Mouse (Mus musculus): ENCODE measurements around the gene Gpatch1. TPM values are rescaled to one million over a fixed set of nuclear protein-coding genes. Genes with fewer than 3 reads are reported as not detected.

Gpatch1 gene
- polyA plus RNA-seq, 2 experiments: 3.7 to 5.4 TPM

DNA sequence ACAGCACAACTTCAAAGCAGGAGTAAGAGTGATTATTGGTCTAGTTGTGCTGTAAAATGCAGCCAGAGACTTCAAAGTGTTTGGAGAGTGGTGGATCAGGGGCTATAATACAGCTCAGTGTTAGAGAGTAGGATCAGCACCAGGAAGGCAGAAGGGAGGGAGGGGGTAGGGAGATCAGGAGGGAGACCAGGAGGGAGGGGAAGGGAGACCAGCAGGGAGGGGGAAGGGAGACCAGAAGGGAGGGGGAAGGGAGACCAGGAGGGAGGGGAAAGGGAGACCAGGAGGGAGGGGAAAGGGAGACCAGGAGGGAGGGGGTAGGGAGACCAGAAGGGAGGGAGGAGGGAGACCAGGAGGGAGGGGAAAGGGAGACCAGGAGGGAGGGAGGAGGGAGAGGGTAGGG, 4.1 kb downstream of the Gpatch1 start:
- no peak for DNase-seq (ENCODE audit: low read depth in 3 of 3, low spot score in 3 of 3)
- TF ChIP-seq CTCF (IDR thresholded peaks at IDR 0.05; ENCODE audit: low read depth) (no peak), EP300 (IDR thresholded peaks at IDR 0.05; ENCODE audit: low read depth) (no peak)
- Histone ChIP-seq H3K9ac (replicated peaks) (no peak overlapping the region), H3K4me2 (ENCODE audit: low read depth) (no peak overlapping the region), H3K27me3 (ENCODE audit: control insufficient read depth, insufficient read depth, low read length) (no peaks in the 10 kb centered on the region), H3K9me3 (ENCODE audit: control insufficient read depth, low read length) (no peaks in the 10 kb centered on the region), H3K4me1 (replicated peaks; ENCODE audit: control insufficient read depth in 2 of 2, insufficient read depth in 2 of 2, low read length in 1 of 2) (peaks cover 0 to 15% of the 10 kb centered on the region in 2 experiments; a peak in 2 of 4 replicates), H3K27ac (no peak overlapping the region), H3K4me3 (ENCODE audit: insufficient read depth in 1 of 2, low read depth in 2 of 2, low read length in 2 of 2) (no peak overlapping the region), H3K36me3 (replicated peaks; ENCODE audit: control insufficient read depth, insufficient read depth, low read depth) (no peaks in the 10 kb centered on the region)
- no peak for ATAC-seq (ENCODE audit: insufficient read depth)

- no peaks in the 10 kb centered on the region for H3K4me1 ChIP-seq (replicated peaks; ENCODE audit: control insufficient read depth in 2 of 2, insufficient read depth in 2 of 2, low read length in 1 of 2)
- no peak overlapping the region for H3K27ac ChIP-seq
- no peaks in the 10 kb centered on the region for H3K27me3 ChIP-seq (ENCODE audit: control insufficient read depth, insufficient read depth, low read length)
- no peak for DNase-seq (ENCODE audit: low read depth in 3 of 3, low spot score in 3 of 3)
- H3K36me3 ChIP-seq (replicated peaks; ENCODE audit: control insufficient read depth, insufficient read depth, low read depth): no peaks in the 10 kb centered on the region; the same call in 1 of the 2 replicates
- TF ChIP-seq CTCF (IDR thresholded peaks at IDR 0.05; ENCODE audit: low read depth) (no peak), EP300 (IDR thresholded peaks at IDR 0.05; ENCODE audit: low read depth) (no peak)
- no peak overlapping the region for H3K9ac ChIP-seq (replicated peaks)
- ATAC-seq (ENCODE audit: insufficient read depth): no peak
- no peak overlapping the region for H3K4me2 ChIP-seq (ENCODE audit: low read depth)
- H3K9me3 ChIP-seq (ENCODE audit: control insufficient read depth, low read length): no peaks in the 10 kb centered on the region
- H3K4me3 ChIP-seq (ENCODE audit: insufficient read depth in 1 of 2, low read depth in 2 of 2, low read length in 2 of 2): no peak overlapping the region
- WGBS (ENCODE audit: insufficient replicate concordance): 62% methylated on average over 3 of the region's 3 CpGs
Measured at GRCm38 (mm10) chr7:35311214-35311613, 7.0 kb downstream of the Gpatch1 start.

DNA sequence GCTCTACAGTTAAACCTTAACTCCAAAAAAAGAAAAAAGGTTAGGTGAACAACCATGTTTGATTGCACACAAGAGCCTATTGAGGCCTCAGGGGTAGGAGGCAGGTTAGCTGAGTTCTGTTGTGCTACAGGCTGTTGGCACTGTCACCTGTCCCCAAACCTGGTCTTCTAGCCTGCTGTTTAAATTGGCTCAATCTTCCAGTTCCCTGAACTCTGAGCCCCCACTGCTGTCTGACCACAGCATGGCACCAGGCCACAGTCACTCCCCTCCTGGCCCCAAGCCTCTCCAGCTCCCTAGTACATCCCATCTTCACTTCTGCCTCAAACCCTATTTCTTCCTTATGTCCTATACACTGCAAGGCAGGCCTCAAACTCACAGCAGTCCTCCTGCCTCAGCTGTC, 17.4 kb downstream of the Gpatch1 start:
- Histone ChIP-seq H3K27ac (no peak overlapping the region), H3K4me3 (ENCODE audit: insufficient read depth in 1 of 2, low read depth in 2 of 2, low read length in 2 of 2) (no peak overlapping the region), H3K4me2 (ENCODE audit: low read depth) (no peak overlapping the region), H3K27me3 (ENCODE audit: control insufficient read depth, insufficient read depth, low read length) (no peaks in the 10 kb centered on the region), H3K36me3 (replicated peaks; ENCODE audit: control insufficient read depth, insufficient read depth, low read depth) (peaks cover 13% of the 10 kb centered on the region; the same call in 1 of the 2 replicates), H3K9ac (replicated peaks) (no peak overlapping the region), H3K4me1 (replicated peaks; ENCODE audit: control insufficient read depth in 2 of 2, insufficient read depth in 2 of 2, low read length in 1 of 2) (no peaks in the 10 kb centered on the region), H3K9me3 (ENCODE audit: control insufficient read depth, low read length) (no peaks in the 10 kb centered on the region)
- no peak for ATAC-seq (ENCODE audit: insufficient read depth)
- no peak for TF ChIP-seq CTCF (IDR thresholded peaks at IDR 0.05; ENCODE audit: low read depth)
- TF ChIP-seq EP300 (IDR thresholded peaks at IDR 0.05; ENCODE audit: low read depth): no peak
- no peak for DNase-seq (ENCODE audit: low read depth in 3 of 3, low spot score in 3 of 3)

DNA sequence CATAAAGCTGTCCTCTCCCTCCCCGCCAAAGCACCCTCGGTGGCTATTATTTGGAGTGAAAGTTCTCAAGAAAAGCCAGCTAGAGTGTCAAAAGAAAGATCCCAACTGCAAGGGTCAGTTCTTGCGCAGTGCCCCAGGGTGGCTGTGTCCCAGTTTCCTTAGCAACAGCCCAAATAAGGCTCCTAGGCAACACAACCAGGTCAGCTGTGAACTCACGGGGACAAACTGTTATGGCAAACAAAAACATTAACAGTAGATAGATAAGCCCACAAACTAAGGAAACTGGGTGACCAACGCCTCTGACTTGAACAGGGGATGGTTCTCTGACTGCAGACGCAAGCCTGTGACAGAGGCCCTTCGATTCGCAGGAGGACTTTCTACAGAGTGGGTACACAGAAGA, 18.6 kb downstream of the Gpatch1 start:
- H3K9ac ChIP-seq (replicated peaks): no peak overlapping the region
- DNase-seq (ENCODE audit: low read depth in 3 of 3, low spot score in 3 of 3) (no peak), ATAC-seq (ENCODE audit: insufficient read depth) (no peak)
- WGBS (ENCODE audit: insufficient replicate concordance): 67% methylated on average over 8 of the region's 8 CpGs
- H3K4me1 ChIP-seq (replicated peaks; ENCODE audit: control insufficient read depth in 2 of 2, insufficient read depth in 2 of 2, low read length in 1 of 2): no peaks in the 10 kb centered on the region
- H3K4me2 ChIP-seq (ENCODE audit: low read depth): no peak overlapping the region
- no peak for TF ChIP-seq EP300 (IDR thresholded peaks at IDR 0.05; ENCODE audit: low read depth)
- no peak for TF ChIP-seq CTCF (IDR thresholded peaks at IDR 0.05; ENCODE audit: low read depth)
- no peak overlapping the region for H3K27ac ChIP-seq
- H3K4me3 ChIP-seq (ENCODE audit: insufficient read depth in 1 of 2, low read depth in 2 of 2, low read length in 2 of 2): no peak overlapping the region
- peaks cover 8% of the 10 kb centered on the region for H3K36me3 ChIP-seq (replicated peaks; ENCODE audit: control insufficient read depth, insufficient read depth, low read depth)
- no peaks in the 10 kb centered on the region for H3K27me3 ChIP-seq (ENCODE audit: control insufficient read depth, insufficient read depth, low read length)
- no peaks in the 10 kb centered on the region for H3K9me3 ChIP-seq (ENCODE audit: control insufficient read depth, low read length)

DNA sequence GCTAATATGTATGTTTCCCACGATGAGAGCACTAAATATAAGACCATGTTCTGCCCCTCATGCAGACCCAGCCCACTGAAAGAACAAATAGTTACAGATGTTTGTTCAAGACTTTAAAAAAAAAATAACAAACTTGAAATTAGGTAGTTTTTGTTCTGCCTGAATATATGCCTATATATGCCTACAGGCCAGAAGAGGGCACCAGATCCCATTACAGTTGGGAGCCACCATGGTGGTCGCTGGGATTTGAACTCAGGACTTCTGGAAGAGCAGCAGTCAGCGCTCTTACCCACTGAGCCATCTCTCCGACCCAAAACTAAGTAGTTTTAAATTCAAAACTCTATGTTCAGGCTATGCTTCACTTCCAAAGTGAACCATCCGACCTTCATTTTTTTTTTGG, 20.4 kb downstream of the Gpatch1 start:
- 76% methylated on average over 5 of the region's 5 CpGs for WGBS (ENCODE audit: insufficient replicate concordance)
- TF ChIP-seq EP300 (IDR thresholded peaks at IDR 0.05; ENCODE audit: low read depth) (no peak), CTCF (IDR thresholded peaks at IDR 0.05; ENCODE audit: low read depth) (peak; percentile 27)
- no peak overlapping the region for H3K27ac ChIP-seq
- DNase-seq (ENCODE audit: low read depth in 3 of 3, low spot score in 3 of 3): no peak
- H3K9ac ChIP-seq (replicated peaks): no peak overlapping the region
- no peaks in the 10 kb centered on the region for H3K27me3 ChIP-seq (ENCODE audit: control insufficient read depth, insufficient read depth, low read length)
- peaks cover 10% of the 10 kb centered on the region for H3K36me3 ChIP-seq (replicated peaks; ENCODE audit: control insufficient read depth, insufficient read depth, low read depth)
- no peak overlapping the region for H3K4me2 ChIP-seq (ENCODE audit: low read depth)
- no peak for ATAC-seq (ENCODE audit: insufficient read depth)
- no peaks in the 10 kb centered on the region for H3K9me3 ChIP-seq (ENCODE audit: control insufficient read depth, low read length)
- no peaks in the 10 kb centered on the region for H3K4me1 ChIP-seq (replicated peaks; ENCODE audit: control insufficient read depth in 2 of 2, insufficient read depth in 2 of 2, low read length in 1 of 2)
- no peak overlapping the region for H3K4me3 ChIP-seq (ENCODE audit: insufficient read depth in 1 of 2, low read depth in 2 of 2, low read length in 2 of 2)

All from liver, embryonic 14.5 days (tissue).